Mouse (Mus musculus) T-cell, adult 2 months (primary cell): Measurements from ENCODE around the gene Ccr7.

Source experiments
- DNase-seq: peaks from one replicate; pipeline ENCODE4 v3.0.0; 2022; ENCODE audit warnings: low spot score

Ccr7 gene

GRCm38 (mm10) chr11:99153767-99154753 lies 817 bp downstream of the Ccr7 start:
- peak; percentile 59 for DNase-seq

GRCm38 (mm10) chr11:99152323-99153144 lies 2.3 kb downstream of the Ccr7 start:
- DNase-seq: peak; percentile 64

- DNase-seq: no peak
Observed at GRCm38 (mm10) chr11:99151333-99151930, 3.4 kb downstream of the Ccr7 start.

DNA sequence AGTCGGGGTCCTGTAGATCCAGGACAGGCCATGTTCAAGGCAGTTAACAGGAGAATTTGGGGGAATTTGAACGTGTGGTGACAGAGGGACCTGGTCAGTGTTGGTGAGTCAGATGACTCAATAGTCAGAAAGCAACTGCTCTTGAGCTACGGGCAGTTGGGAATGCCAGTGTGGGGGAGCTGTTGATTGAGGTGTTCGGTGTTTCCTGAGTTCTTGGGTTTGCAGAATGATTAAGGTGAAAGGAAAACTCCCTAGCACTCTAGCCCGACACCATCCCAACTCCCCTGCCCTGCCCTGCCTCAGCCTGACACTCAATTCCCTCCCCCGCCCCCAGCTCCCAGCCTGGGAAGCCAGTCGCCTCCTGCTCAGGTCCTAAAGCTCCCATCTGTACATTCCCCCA lies 4.0 kb downstream of the Ccr7 start:
- no peak for DNase-seq

DNA sequence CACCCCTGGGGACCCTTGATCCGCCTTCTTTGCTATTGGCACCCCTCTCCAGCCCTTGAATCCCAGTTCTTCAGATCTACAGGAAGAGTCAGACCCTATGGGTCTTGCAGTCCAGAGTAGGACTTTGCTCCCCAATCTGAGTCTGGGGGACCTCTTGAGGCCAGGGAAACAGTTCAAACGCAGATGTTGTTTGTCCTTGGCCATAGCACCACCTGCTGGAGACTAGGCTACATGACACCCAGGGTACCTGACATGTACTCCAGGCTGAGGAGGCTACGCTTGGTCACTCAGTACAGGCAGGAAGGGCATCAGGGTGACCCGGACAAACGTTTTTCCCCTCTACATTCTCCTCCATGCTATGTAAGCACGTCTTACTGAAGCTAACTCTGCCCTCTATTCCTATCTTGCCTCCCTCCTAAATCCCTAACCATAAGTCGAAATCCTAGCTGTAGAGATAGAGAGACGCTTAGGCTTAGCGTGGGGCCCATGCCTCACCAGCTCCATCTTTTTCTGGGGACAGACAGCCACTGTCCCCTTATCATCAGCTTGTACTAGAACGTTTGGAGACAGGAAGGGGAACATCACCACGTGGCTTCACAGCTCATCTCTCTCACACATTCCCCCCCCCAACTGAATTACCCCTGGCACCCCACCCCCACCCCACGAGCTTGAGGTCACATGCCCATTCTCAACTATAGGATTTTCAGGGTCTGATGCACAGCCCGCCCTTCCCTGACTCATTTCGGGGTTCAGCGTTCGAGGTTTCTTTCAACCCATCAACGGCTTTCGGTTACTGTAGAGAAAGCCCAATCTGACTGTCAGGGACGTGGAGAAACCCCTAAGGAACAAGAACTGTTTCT lies 4.7 kb downstream of the Ccr7 start:
- DNase-seq: peak; percentile 85

DNA sequence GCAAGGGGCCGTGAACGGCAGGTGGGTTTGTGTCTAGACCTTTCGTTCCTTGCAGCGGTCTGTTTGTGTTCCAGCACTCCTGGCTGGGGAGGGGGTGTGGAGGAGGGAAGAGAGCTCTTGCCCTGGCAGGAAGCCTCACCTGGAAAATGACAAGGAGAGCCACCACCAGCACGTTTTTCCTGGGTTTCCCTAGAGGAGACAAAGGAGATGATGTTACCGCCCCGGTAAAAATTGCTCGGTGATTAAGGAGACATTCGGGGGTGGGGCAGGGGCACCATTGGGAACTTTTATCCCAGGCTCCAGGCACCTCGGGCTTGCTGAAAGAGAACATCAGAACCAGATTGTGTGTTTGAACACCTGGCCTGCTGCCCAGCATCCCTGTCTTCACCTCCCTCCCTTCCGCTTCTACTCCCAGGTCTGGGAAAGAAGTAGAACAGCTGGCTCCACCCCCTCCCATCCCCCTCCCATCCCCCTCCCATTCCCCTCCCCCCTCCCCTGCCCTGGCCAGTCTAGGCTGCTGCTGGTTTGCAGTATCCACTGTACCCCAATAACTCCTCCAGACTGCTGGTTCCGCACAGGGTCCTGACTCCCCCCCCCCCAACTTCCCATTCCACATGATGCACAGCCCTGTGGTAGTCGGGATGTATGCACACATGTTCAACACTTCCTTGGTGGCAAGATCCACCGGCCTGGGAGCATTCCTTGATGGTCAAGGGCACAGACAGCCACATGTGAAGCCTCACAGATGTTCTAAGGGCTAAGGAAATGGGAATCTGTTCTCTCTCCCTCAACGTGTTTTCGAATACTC lies 5.8 kb downstream of the Ccr7 start:
- no peak for DNase-seq

- DNase-seq: no peak
Observed at GRCm38 (mm10) chr11:99148400-99148799, 6.5 kb downstream of the Ccr7 start.

DNA sequence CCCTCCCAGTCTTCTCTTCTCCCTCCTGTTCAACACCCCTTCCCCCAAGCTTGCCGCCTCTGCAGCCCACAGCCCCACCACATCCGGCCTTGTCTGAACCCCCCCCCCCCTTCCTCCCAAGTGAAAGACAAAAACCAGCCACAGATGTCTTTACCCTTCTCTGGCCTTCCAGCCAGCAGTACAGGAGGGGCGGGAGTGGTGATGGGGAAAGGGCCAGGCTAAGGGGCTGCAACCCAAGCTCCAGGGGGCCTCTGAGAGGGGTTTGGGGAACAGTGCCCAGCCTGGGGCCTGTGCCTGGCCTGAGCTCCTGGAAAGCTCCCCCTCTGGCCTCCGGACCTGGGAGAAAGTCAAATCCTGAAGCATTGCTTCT lies 7.0 kb downstream of the Ccr7 start:
- peak; percentile 73 for DNase-seq

GRCm38 (mm10) chr11:99147041-99147919 lies 7.6 kb downstream of the Ccr7 start:
- no peak for DNase-seq

DNA sequence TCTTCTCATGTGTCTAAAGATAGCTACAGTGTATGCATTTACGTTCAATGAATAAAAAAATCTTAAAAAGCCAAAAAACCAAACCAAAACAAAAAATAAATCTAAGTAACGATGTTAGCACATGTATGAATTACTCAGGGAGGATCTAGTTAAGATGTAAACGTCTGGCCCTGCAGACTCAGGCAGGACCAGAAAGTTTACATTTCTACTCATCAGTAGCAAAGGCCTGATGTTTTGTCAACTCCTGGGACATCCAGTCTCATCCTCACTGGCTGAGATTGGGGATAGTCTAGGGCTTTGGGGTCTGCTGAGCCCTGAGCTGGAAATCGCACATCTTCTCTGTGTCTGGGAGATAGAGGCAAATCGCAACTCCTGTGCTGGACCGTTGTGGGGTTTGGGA lies 8.3 kb downstream of the Ccr7 start:
- DNase-seq: no peak

GRCm38 (mm10) chr11:99145765-99146164 lies 9.1 kb downstream of the Ccr7 start:
- DNase-seq: peak; percentile 75

DNA sequence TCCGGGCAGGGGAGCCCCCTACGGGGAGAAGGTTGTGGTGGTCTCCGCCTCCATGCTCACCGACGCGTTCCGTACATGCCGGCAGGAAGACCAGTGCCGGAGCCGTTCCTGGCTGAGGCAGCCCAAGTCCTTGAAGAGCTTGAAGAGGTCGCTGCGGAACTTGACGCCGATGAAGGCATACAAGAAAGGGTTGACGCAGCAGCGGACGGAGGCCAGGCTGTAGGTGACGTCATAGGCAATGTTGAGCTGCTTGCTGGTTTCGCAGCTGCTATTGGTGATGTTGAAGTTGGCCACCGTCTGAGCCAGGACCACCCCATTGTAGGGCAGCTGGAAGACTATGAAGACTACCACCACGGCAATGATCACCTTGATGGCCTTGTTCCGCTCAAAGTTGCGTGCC lies 9.9 kb downstream of the Ccr7 start:
- DNase-seq: no peak

DNA sequence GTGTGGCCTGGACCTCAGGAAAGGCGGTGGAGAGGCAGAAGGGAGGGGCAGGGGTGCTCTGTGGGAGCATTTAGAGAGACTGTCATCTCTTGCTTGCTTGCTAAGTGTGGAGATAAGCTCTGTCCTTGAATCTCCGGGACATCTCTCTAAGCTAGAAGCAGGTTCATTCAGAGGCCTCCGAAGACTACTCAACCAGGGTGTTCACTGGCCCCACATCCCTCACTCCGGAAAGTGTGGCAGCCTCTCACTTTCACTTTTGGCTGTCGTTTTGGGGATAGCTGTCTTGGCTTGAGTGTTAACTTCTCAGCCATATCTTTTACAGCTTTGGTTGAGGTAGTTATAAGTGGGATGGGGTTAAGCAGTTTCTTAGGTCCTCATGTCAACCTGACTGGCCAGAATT lies 10.4 kb downstream of the Ccr7 start:
- DNase-seq: peak; percentile 71

DNA sequence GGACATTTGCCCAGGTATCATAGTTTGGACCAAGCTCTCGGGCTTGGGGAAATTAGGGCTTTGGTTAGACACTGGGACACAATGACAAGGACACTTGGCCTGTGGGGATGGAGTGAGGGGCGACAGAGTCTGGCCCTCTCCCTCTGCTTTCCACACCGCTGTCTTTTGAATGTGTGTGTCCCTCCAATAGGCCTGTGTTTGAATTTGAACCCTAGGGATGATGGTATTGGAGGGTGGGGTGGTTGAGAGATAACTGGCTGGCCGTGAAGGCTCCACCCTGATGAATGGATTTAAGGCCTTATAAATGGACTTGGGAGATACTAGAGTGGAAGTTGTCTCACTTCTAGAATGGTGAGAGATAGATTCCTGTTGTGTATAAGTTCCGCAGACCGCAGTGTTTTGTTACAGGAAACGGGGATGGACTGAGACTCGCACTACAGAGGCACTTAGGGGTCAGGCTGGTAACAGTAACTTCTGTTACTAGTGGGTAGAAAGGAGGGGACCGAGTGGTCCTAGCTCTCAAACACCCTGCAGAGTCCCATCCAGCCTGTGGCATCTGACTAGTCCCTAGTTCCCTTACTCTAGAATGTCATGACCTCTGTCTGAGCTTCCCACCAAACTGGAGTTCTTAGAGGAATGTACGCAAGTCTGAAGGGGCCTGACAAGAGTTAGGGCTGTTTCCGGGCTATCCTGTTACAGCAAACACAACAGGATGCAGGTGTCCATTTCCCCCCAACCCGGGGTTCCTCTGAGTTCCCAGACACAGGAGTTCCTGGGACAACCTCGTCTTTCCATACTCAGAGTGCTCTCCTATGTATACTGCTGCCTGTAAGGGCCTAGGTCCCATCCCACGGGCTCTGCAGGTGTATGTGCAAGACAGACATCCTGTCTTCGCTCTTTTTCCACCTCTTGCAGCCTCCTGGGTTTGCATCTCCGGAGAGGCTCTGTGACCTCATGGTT lies 11.5 kb downstream of the Ccr7 start:
- peak; percentile 62 for DNase-seq

- no peak for DNase-seq
Observed at GRCm38 (mm10) chr11:99142493-99143095, 12.3 kb downstream of the Ccr7 start.

- DNase-seq: no peak
Observed at GRCm38 (mm10) chr11:99142046-99142445, 12.8 kb downstream of the Ccr7 start.

GRCm38 (mm10) chr11:99141600-99141999 lies 13.3 kb downstream of the Ccr7 start:
- no peak for DNase-seq

- no peak for DNase-seq
Observed at GRCm38 (mm10) chr11:99138976-99139375, 15.9 kb downstream of the Ccr7 start.
